Mouse (Mus musculus): ENCODE data around the gene Nab2.

Gene Nab2

GRCm38 (mm10) chr10:127615591-127615990 lies 52.8 kb downstream of the Nab2 start:
- in situ Hi-C loops (cut with MboI): no loop called here

DNA sequence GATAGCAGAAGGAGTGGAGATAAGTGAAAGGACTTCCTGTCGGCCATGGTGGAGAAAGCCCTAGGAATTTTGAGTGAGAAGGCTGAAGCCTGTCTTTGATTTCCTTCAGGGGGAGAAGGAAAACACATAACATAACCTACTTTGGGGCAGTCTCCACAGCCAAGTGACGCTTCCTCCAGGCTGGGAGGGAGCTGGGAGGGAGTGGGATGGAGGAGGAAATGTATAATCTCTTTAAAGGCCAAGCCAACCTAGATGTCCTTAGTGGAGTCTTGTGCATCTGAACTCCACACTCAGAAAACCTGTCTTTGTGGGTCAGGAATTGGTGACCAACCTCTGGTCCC lies 53.4 kb downstream of the Nab2 start:
- in situ Hi-C loops (cut with MboI): no loop called here

DNA sequence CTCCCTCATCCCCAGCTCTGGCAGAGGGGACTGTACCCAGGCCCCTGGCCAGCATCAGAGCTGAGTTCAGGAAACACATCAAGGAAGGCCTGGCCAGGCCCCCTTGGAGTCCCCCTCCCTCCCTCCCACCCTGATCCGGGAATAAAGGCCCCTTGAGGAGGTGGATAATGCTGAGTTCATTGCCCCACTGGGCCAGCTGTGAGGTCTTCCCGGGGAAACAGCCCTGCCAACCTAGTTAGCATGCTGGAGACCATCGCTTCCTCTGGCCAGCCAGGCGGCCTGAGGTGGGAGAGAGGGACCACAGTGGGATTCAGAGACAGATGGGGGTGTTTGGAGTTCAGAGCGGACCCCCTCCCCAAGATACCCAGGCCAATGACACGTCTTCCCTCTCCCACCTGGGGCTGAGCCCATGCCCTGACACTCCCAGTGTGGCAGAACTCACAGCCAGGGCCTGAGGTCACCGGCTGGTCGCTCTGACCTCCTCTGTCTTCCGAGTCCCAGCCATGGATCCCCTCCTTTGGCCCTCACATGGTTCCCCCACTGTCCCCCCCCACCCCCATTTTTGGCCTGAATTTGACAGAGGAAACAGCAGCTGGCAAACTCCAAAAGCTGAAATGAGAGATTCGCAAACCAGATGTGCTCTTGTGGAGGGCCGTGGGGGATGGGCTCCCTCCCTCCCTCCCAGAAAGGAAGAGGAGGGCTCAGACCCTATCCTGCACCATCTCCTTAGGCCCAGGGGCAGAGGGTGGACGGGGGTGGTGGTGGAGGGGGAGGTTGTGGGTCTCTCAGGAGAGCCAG lies 53.9 kb downstream of the Nab2 start:
- in situ Hi-C loops (cut with MboI): no loop called here

DNA sequence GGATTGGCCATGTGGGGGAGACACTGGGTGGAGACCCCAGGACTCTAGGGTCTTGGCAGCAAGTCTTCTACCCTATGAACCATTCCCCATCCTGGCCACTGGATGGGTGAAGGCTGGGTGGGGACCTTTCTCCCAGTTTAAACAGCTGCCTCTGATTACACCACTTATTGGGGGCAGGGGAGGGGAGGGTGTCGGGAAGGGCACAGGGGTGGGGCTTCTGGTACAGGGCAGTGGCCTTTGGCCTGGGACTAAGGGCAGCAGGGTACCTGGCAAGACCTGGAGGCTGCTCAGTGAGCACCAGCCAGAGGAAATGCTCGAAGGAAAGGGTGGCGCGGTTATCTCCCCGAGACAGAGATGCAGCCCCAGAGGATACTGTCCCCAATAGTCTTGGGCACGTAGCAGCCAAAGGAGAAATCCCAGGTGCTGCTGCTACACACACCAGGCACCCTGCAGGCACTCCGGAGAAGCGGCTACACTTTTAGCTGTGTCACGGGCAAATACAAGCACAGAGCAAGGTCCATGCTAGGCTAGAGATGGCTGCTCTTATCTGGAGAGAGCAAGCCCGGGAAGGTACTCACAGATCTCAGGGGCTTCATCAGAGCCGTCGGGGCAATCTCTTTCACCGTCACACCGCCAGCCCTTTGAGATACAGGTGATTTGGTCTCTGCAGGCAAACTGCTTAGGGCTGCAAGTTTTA lies 56.1 kb downstream of the Nab2 start:
- in situ Hi-C loops (cut with MboI): no loop called here
